Mouse (Mus musculus): ENCODE results near the gene Gm6169. TPM values are rescaled to one million over a fixed set of nuclear protein-coding genes. Genes with fewer than 3 reads are reported as not detected.
"Not testable (repeated sequence)": the region's sequence is repeated elsewhere in the genome, so short reads cannot be mapped to it uniquely, and the experiment has no call there.

Gm6169 gene
- total RNA-seq, 2 experiments from 2014 or later = 7.3 TPM; not detected in 1

- Histone ChIP-seq H3K27ac (no peak overlapping the region), H3K4me3 (no peak overlapping the region)
- TF ChIP-seq CTCF (IDR thresholded peaks at IDR 0.05) = no peak
- intact Hi-C loops (cut with DNase I) = no loop called here
- DNase-seq = no peak
Observed at GRCm38 (mm10) chr13:97087421-97087820, 11.6 kb downstream of the Gm6169 start.

- Histone ChIP-seq H3K4me3 (no peak overlapping the region), H3K27ac (no peak overlapping the region)
- intact Hi-C loops (cut with DNase I) = no loop called here
- TF ChIP-seq CTCF (IDR thresholded peaks at IDR 0.05) = no peak
- DNase-seq = no peak
Observed at GRCm38 (mm10) chr13:97086316-97086715, 12.7 kb downstream of the Gm6169 start.

GRCm38 (mm10) chr13:97082432-97082831 is 16.6 kb downstream of the Gm6169 start:
- no peak overlapping the region for H3K27ac ChIP-seq
- no peak overlapping the region for H3K4me3 ChIP-seq
- DNase-seq = no peak
- TF ChIP-seq CTCF (IDR thresholded peaks at IDR 0.05) = no peak
- intact Hi-C loops (cut with DNase I) = no loop called here

- intact Hi-C loops (cut with DNase I) = no loop called here
Observed at GRCm38 (mm10) chr13:97080615-97081014, 18.4 kb downstream of the Gm6169 start.

GRCm38 (mm10) chr13:97080201-97080600 is 18.8 kb downstream of the Gm6169 start:
- no peak overlapping the region for H3K4me3 ChIP-seq
- intact Hi-C loops (cut with DNase I) = no loop called here
- no peak for TF ChIP-seq CTCF (IDR thresholded peaks at IDR 0.05)
- no peak for DNase-seq
- no peak overlapping the region for H3K27ac ChIP-seq

More at GRCm38 (mm10) chr13:97080615-97081014, 18.4 kb downstream of the Gm6169 start:
- Histone ChIP-seq H3K4me3 (no peak overlapping the region), H3K27ac (no peak overlapping the region)
- no peak for DNase-seq
- TF ChIP-seq CTCF (IDR thresholded peaks at IDR 0.05) = no peak

- TF ChIP-seq CTCF (IDR thresholded peaks at IDR 0.05) = no peak
- Histone ChIP-seq H3K27ac (no peak overlapping the region), H3K4me3 (no peak overlapping the region)
- no peak for DNase-seq
- intact Hi-C loops (cut with DNase I) = no loop called here
Observed at GRCm38 (mm10) chr13:97077556-97077955, 21.5 kb downstream of the Gm6169 start.

- no peak overlapping the region for H3K27ac ChIP-seq
- intact Hi-C loops (cut with DNase I) = loop anchor here (5.0 kb wide), 1 partner anchor 714 kb away; no protein-coding TSS in a partner anchor
- no peak for DNase-seq
- no peak for TF ChIP-seq CTCF (IDR thresholded peaks at IDR 0.05)
- H3K4me3 ChIP-seq = no peak overlapping the region
Observed at GRCm38 (mm10) chr13:97073497-97073896, 25.5 kb downstream of the Gm6169 start.

- Histone ChIP-seq H3K27ac (no peak overlapping the region), H3K4me3 (peak overlapping the region; percentile 80)
- DNase-seq = peak; percentile 17
- TF ChIP-seq CTCF (IDR thresholded peaks at IDR 0.05) = no peak
- intact Hi-C loops (cut with DNase I) = loop anchor here (5.0 kb wide), 1 partner anchor 716 kb away; no protein-coding TSS in a partner anchor
Observed at GRCm38 (mm10) chr13:97071626-97072241, 27.3 kb downstream of the Gm6169 start.

GRCm38 (mm10) chr13:97070931-97071625 is 28.0 kb downstream of the Gm6169 start:
- Histone ChIP-seq H3K4me3 (peak overlapping the region; percentile 80), H3K27ac (no peak overlapping the region)
- intact Hi-C loops (cut with DNase I) = loop anchor here (5.0 kb wide), 1 partner anchor 716 kb away; no protein-coding TSS in a partner anchor
- no peak for DNase-seq
- TF ChIP-seq CTCF (IDR thresholded peaks at IDR 0.05) = no peak

GRCm38 (mm10) chr13:97068151-97068550 is 30.9 kb downstream of the Gm6169 start:
- intact Hi-C loops (cut with DNase I) = no loop called here
- DNase-seq = no peak
- H3K4me3 ChIP-seq = no peak overlapping the region
- no peak for TF ChIP-seq CTCF (IDR thresholded peaks at IDR 0.05)
- no peak overlapping the region for H3K27ac ChIP-seq

- intact Hi-C loops (cut with DNase I) = no loop called here
- Histone ChIP-seq H3K27ac (no peak overlapping the region), H3K4me3 (no peak overlapping the region)
- DNase-seq = no peak
- no peak for TF ChIP-seq CTCF (IDR thresholded peaks at IDR 0.05)
Observed at GRCm38 (mm10) chr13:97067691-97068090, 31.3 kb downstream of the Gm6169 start.

- no peak within 1 kb of the TSS for H3K4me3 ChIP-seq
- TF ChIP-seq CTCF (IDR thresholded peaks at IDR 0.05) = no peak
- no peak for DNase-seq
- intact Hi-C loops (cut with DNase I) = no loop called here
- no peak within 1 kb of the TSS for H3K27ac ChIP-seq
Observed at GRCm38 (mm10) chr13:97066649-97067550, 32.1 kb downstream of the Gm6169 start, which contains the start of gene Fam169a. Gene Fam169a, plus strand, starts transcription at chr13:97067286.

- H3K4me3 ChIP-seq; DNase-seq; intact Hi-C loops (cut with DNase I): not testable (repeated sequence)
Observed at GRCm38 (mm10) chr13:97064844-97065621, 34.0 kb downstream of the Gm6169 start.

More at GRCm38 (mm10) chr13:97064844-97065621, 34.0 kb downstream of the Gm6169 start:
- not testable (repeated sequence) for H3K27ac ChIP-seq
